In genomic region chr16:35545723-35546122, GRCm38 (mm10) we compare ENCODE assay signal across 30 mouse cellular contexts. TPM values are rescaled to one million over a fixed set of nuclear protein-coding genes. Genes with fewer than 3 reads are reported as not detected.
DNase-seq lines count a peak whose midpoint lies in the region; ATAC-seq and TF ChIP-seq lines count a peak whose summit lies in the region.
"Had no signal": no experiment of that assay in that cellular context is flagged by ENCODE, and none has a peak within 500 bp of the region (broad histone marks: within the 10 kb centered on the region; RNA-seq: fewer than 3 reads in every experiment).

No protein-coding gene starts in this region.

- H3K27me3 ChIP-seq in liver, embryonic 12.5 days (replicated peaks): peaks cover 44% of the 10 kb centered on the region
- H3K27me3 ChIP-seq: forebrain, embryonic 12.5 days; forebrain, embryonic 15.5 days; hindbrain, embryonic 15.5 days had no signal

- no peak overlapping the region for H3K4me2 ChIP-seq in liver, embryonic 12.5 days
- H3K4me2 ChIP-seq: embryonic facial prominence, embryonic 13.5 days; forebrain, embryonic 12.5 days; forebrain, embryonic 15.5 days; heart, embryonic 13.5 days; hindbrain, embryonic 12.5 days; hindbrain, embryonic 15.5 days had no signal

- H3K27ac ChIP-seq in ES-E14 (ENCODE audit: insufficient read depth, low read depth, low read length, poor library complexity, severe bottlenecking): no peak overlapping the region
- H3K27ac ChIP-seq in liver, embryonic 12.5 days: no peak overlapping the region
- H3K27ac ChIP-seq: embryonic facial prominence, embryonic 10.5 days; embryonic facial prominence, embryonic 13.5 days; forebrain, embryonic 12.5 days; forebrain, embryonic 15.5 days; heart, embryonic 10.5 days; heart, embryonic 13.5 days; hindbrain, embryonic 12.5 days; hindbrain, embryonic 15.5 days had no signal

- peak; percentile 32 for DNase-seq in adrenal gland, adult 2 months
- DNase-seq in adrenal gland, postnatal 25 days: no peak
- DNase-seq in 416B (ENCODE audit: low read depth) (peak; percentile 7), ES-E14 (ENCODE audit: low read depth, low spot score) (no peak)
- no peak for DNase-seq in thymus, postnatal 14 days
- DNase-seq: B cell, adult 2 months; cerebellum, adult 11-12 months; cerebellum, adult 8-10 months; cerebellum, postnatal 10 days; cerebellum, postnatal 36 days; embryo, embryonic 11 days; gastrocnemius, postnatal 25 days; heart, adult 18-20 months; heart, postnatal 14 days; kidney, adult 2 months had no signal

- ATAC-seq in liver, embryonic 12.5 days: no peak
- ATAC-seq: activated CD4-positive, CD25-positive, alpha-beta regulatory T cell, adult 4 months; forebrain, embryonic 15.5 days; intestine, postnatal 0 days; Patski had no signal

- in situ Hi-C loops in ES-E14 (cut with MboI; ENCODE audit: low sequenced_read_pairs in 2 of 2, unreplicated experiment in 2 of 2): no loop called here

- no peaks in the 10 kb centered on the region for H3K9me3 ChIP-seq in ES-E14 (ENCODE audit: control insufficient read depth, insufficient read depth, low read depth, low read length)
- H3K9me3 ChIP-seq in liver, embryonic 12.5 days (replicated peaks): no peaks in the 10 kb centered on the region
- H3K9me3 ChIP-seq: embryonic facial prominence, embryonic 10.5 days; embryonic facial prominence, embryonic 13.5 days; forebrain, embryonic 12.5 days; forebrain, embryonic 15.5 days; heart, embryonic 10.5 days; heart, embryonic 13.5 days; hindbrain, embryonic 12.5 days; hindbrain, embryonic 15.5 days had no signal

- WGBS in liver, embryonic 12.5 days (ENCODE audit: insufficient replicate concordance): 56% methylated on average over 4 of the region's 4 CpGs

- H3K4me3 ChIP-seq in ES-E14 (ENCODE audit: insufficient read depth in 1 of 2, low read depth in 1 of 2, low read length in 2 of 2, poor library complexity in 1 of 2, severe bottlenecking in 1 of 2): no peak overlapping the region
- no peak overlapping the region for H3K4me3 ChIP-seq in liver, embryonic 12.5 days
- H3K4me3 ChIP-seq: embryonic facial prominence, embryonic 10.5 days; embryonic facial prominence, embryonic 13.5 days; erythroblast, embryonic 14.5 days; forebrain, embryonic 12.5 days; forebrain, embryonic 15.5 days; heart, embryonic 10.5 days; heart, embryonic 13.5 days; hindbrain, embryonic 12.5 days; hindbrain, embryonic 15.5 days had no signal

- peaks cover 3 to 9% of the 10 kb centered on the region in 2 experiments; a peak in 2 of 4 replicates for H3K4me1 ChIP-seq in ES-E14 (ENCODE audit: control insufficient read depth in 2 of 2, insufficient read depth in 2 of 2, low read length in 2 of 2, poor library complexity in 1 of 2)
- H3K4me1 ChIP-seq in liver, embryonic 12.5 days: no peaks in the 10 kb centered on the region; the same call in 1 of the 2 replicates

- H3K36me3 ChIP-seq in ES-E14 (ENCODE audit: control insufficient read depth, insufficient read depth, low read length, poor library complexity, severe bottlenecking): no peaks in the 10 kb centered on the region
- no peaks in the 10 kb centered on the region for H3K36me3 ChIP-seq in liver, embryonic 12.5 days
- H3K36me3 ChIP-seq: embryonic facial prominence, embryonic 13.5 days; forebrain, embryonic 15.5 days; G1E; heart, embryonic 10.5 days; heart, embryonic 13.5 days; hindbrain, embryonic 12.5 days; hindbrain, embryonic 15.5 days had no signal

- no peak overlapping the region for H3K9ac ChIP-seq in ES-E14 (ENCODE audit: insufficient read depth, low read depth, low read length, poor library complexity, severe bottlenecking)
- H3K9ac ChIP-seq in liver, embryonic 12.5 days: no peak overlapping the region
- H3K9ac ChIP-seq: embryonic facial prominence, embryonic 13.5 days; forebrain, embryonic 12.5 days; forebrain, embryonic 15.5 days; heart, embryonic 13.5 days; hindbrain, embryonic 12.5 days; hindbrain, embryonic 15.5 days had no signal

TF ChIP-seq in ES-E14, 5 proteins besides CTCF, POLR2A, EP300 and RAD21:
- TF ChIP-seq ZNF384 (IDR thresholded peaks at IDR 0.05; ENCODE audit: low read depth, low read length): no peak
- TF ChIP-seq MAFK (IDR thresholded peaks at IDR 0.05; ENCODE audit: insufficient read depth, low read depth, low read length): peak; percentile 92
- no peak for TF ChIP-seq CHD2 (IDR thresholded peaks at IDR 0.05; ENCODE audit: low read depth, low read length)
- no peak for TF ChIP-seq ZC3H11A (IDR thresholded peaks at IDR 0.05; ENCODE audit: borderline replicate concordance, low read depth, low read length)
- no peak for TF ChIP-seq HCFC1 (IDR thresholded peaks at IDR 0.05; ENCODE audit: borderline replicate concordance, insufficient read depth, low read length)
TF ChIP-seq in ES-E14: peak in this region for 1.

RNA-seq across cellular contexts. Expression of gene Sema5b, which starts 4.8 kb away (rescaled TPM):
- total RNA-seq in adrenal gland, adult 2 months (2021): 1 to 10 TPM; 1.5 to 8.3 TPM
- polyA plus RNA-seq in adrenal gland, adult 2 months (2012; rRNA removed): 48.9 and 89.9 TPM in 2 replicates
- total RNA-seq in adrenal gland, postnatal 25 days (2021): 5.4 and 6.4 TPM in 2 replicates
- total RNA-seq in ES-E14 (2012; rRNA removed): 6.4 and 13.3 TPM in 2 replicates
- 0.17 and 0.62 TPM in 2 replicates for polyA plus RNA-seq in liver, embryonic 12.5 days (2016; fragmentation: Nextera tagmentation; extraction: Ambion mirVana)
- total RNA-seq: hematopoietic stem cell, adult 5-6 weeks had no signal
- polyA plus RNA-seq: activated CD4-positive, CD25-positive, alpha-beta regulatory T cell, adult 4 months; G1E had no signal

RNA-seq across cellular contexts. Expression of gene Pdia5, which starts 55.0 kb away (rescaled TPM):
- total RNA-seq in adrenal gland, adult 2 months (2021): 10 to 100 TPM; 15.6 to 20.8 TPM
- polyA plus RNA-seq in adrenal gland, adult 2 months (2012; rRNA removed): 4.3 and 5.1 TPM in 2 replicates
- 15.1 and 21.7 TPM in 2 replicates for total RNA-seq in adrenal gland, postnatal 25 days (2021)
- total RNA-seq in ES-E14 (2012; rRNA removed): 18.6 and 20.3 TPM in 2 replicates
- 46.5 and 49.4 TPM in 2 replicates for polyA plus RNA-seq in liver, embryonic 12.5 days (2016; fragmentation: Nextera tagmentation; extraction: Ambion mirVana)
- total RNA-seq: G1E had no signal
- polyA plus RNA-seq: activated CD4-positive, CD25-positive, alpha-beta regulatory T cell, adult 4 months; G1E had no signal

Comparison
In these comparisons a context has a peak if more than half of its experiments do, and no peak if none do; other contexts are left out.
1. DNase-seq: peak in adrenal gland, adult 2 months (single experiment) and 416B (single experiment); none in adrenal gland, postnatal 25 days (single experiment), ES-E14 (single experiment) and thymus, postnatal 14 days (single experiment).